Mouse (Mus musculus) left cerebral cortex, adult 9 months (tissue): ENCODE data around the gene Pou5f2.

ENCODE experiments used
- DNase-seq, 2 experiments: peaks; one replicate each; pipeline ENCODE4 v3.0.0; 2022; ENCODE audit warnings: low spot score in 2 of 2

Gene Pou5f2

DNA sequence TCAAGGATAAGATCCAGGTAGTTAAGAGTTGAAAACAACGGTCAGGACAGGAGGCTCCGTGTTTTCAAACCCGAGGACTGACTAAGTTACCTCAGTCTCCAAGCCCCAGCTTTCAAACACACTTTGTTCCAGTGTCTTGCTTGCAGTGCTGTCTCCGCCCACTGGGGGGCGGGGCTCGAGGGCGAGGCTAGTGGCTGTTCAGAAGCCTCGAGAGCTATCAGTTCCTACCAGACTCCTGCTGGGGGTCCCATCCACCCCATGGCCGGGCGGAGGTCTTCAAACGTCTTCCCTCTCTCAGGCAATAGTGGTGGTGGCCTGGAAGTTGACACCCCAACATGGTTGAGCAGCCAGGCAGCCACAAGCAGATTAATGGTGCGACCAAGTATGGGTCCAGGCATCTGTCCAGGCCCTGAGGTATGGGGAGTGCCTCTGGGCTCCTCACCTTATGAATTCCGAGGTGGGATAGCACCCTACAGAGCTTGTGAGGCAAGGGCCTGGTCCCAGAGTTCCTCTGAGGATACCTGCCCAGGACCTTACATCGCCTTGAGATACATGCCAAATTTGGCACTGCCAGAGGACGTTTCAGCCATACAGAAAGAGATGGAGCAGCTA is at the start of gene Pou5f2:
Pou5f2 (plus strand) TSS at position 220 of the 612 bp plus-strand sequence.
- no peak for DNase-seq

DNA sequence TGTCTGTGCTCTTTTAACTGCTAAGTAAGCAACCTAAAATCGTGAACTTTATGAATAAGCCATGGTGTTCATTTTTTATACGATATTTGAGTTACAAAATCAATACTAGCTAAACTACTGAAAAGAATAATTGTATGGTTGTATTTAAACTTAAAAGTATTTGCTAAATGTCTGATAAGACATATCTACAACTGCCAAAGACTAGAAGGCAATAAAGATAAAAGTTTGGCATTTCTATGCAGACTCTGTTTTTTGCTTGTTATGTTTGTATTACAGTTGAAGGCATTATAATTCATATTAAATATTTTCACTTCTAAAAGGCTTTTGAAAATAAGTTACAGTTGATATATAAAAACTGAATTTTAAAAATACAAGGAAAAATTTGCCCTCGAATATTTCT is 48.5 kb upstream of the Pou5f2 start:
- DNase-seq = no peak

DNA sequence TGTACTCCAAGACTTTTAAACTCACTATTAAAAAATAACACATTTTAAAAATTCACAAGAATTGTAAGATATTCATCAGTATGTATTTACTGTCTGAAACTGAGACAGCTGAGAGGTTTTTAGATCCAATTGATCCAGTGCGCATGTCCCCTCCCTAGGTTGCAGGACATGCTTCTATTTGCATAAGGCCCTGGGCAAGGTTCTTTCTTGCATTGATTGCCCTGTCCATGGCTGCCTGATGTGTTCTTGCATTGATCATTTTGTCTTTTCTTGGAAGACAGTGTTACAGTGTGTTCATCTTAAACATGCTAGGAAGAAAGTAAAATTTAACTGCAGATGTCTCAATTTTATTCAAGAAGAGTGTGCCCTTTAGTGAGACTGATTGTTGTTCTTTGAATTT is 47.6 kb upstream of the Pou5f2 start:
- DNase-seq = no peak

DNA sequence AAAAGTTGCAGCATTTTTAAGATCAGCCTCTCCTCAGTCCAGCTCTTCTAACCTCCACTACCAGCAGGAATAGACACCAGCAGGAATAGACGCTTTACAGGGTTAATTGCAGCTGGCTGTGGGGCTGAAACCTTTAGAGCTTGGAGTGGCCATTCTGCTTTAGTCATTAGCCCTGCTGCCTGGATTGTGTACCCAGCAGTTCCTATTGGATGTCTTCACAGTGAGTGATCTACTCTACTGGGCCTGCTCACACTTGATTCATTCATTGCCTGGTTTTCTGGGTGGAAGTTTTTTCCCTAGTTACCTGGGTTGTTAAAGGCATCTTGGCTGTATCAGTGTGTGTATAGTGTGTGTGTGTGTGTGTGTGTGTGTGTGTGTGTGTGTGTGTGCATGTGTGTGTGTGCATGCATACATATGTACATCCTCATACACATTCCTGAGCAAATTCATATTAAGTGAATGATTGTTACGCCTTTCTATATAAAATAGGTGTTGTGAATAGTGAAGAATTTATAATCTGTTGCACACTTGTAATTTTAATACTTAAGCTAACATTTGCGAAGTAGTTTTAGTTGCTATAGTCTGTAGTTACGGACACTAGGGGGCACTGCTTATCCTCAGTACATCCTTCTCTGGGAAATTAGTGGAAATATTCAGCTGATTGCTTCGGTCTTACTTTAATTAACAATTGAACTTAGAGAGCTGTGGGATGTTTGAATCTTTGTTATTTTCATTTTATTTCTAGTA is 42.4 kb upstream of the Pou5f2 start:
- DNase-seq = peak in 1 of 2 experiments; percentile 67

DNA sequence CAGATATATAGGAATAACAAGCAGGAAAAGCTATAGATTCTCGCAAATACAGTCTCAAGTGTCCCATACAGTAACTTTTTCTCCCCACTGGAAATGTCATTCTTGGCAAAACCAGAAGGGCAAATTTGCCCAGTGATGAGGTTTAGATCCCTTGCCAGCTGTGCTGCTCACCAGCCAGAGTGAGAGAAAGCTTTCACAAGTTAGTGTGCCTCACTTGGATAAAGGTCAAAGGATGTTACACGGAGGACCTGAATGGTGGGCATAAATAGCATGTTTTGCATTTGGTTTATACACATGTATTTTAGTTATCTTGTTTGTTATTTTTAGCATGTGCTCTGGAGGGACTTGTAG is 41.9 kb upstream of the Pou5f2 start:
- DNase-seq = no peak

DNA sequence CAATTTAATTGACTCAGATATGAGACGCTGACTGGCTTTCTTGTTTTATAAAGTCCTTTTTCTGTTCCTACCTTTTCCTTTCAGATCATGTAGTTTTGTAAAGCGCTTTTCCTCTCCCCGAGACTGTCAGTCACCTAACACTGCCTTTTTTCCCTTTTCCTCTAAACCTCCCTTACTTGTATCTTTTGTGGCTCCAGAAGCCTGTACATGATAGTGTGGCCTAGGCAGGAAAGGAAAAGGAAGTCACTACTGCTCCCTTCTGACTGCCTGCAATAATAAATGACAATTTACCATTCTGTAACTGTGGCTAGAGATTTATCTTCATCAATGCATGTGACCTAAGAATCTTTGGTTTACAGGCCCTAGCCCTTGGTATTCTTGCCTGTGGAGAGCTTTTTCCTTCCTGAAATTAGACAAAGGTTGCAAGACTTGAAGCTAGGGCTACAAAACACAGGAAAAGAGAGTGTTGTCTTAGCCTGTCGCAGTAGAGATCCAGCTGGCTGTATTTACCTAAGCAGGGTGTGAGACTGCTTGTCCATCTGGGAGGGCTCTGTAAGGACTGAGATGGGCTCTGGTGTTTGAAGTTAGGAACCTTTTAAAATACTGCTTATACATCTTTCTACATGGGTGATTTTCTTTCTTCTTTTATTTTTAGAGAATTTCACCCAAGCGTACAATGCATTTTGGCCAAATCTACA is 33.4 kb upstream of the Pou5f2 start:
- DNase-seq = no peak

DNA sequence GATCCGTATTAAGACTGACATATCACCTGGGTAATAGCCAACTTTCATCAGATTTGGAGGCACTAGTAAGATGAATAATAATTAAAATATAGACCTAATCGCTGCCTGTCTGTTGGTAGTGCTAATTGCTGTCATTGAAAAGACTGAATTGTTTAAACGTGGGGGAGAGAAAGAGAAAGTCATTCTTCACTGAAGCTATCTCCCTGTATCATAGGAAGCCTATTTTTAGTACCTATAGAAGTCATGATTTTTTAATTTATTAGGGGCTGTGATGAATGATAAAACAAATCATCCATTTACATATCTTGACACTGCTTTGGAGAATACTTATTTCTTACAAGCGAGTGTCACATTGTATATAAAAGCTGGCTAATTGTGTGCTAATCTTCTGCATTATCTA is 20.1 kb upstream of the Pou5f2 start:
- no peak for DNase-seq

DNA sequence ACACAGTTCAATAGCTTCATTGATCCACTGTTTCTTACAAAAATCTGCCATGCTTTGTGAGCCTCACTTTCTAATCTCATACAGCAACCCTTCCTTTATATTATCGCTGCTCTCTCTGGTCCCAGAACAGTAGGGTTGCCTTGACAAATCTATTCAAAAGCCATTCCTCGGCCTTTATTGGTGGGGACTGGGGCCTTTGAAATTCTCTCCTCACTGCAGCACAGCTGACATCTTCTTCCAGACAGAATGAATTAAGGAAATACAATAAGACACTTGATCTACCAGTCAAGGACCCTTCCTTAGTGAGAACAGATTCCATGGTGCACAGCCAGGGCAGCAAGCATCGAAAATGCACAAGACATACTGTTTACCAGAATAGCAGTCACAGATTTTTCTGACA is 19.4 kb upstream of the Pou5f2 start:
- no peak for DNase-seq

DNA sequence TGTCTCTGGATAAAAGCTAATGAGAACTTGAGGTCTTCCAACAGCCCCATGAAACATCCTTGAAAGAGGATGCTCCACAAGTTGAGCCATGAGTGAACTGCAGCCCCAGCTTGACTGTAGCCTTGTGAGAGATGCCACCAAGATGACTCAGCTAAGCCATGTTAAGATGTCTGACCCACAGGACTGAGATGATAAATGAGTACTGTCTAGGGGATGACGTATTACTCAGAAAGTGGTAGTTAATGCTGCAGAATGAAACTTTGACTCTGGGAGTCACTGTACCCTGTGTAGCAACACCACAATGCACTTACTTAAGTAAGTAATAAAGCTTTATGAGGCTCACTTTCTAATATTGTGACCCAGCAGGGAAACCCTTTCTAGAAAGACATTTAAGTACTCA is 14.5 kb upstream of the Pou5f2 start:
- DNase-seq = no peak

DNA sequence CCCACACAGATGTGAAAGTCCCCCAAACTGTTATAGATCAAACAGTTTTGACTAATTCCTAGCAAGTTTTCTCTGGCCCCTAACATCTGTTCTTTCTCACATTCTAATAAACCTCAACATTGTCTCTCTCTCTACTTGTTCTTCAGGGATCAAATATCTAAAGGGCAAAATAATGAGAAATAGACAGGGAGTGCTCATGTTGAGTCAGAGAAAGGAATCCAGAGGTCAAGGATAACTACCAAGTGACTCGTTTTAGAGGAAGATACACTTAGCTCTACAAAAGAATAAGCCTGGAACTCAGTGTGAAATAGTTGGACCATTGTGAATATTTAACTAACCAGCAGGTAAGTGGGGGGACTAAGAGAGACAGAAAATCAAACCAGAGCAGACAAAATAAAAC is 8.1 kb downstream of the Pou5f2 start:
- no peak for DNase-seq

DNA sequence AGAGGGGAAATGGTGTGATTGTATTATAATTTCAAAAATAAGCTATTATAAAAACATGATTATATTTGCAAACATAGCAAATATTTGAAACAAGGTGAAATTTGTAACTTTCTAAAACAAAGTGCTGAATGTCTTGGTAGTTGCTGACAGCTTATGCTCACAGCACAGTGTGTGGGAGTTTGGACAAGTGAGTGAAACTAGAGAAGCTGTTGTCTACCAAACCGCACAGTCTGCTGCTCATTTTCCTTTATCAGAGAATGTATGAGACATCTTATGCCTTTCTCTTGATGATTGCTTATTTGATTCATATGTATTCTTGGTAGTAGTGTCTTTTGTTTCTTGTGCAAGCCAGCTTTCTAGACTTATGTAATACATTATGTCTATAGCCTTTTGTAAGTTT is 12.5 kb downstream of the Pou5f2 start:
- no peak for DNase-seq

DNA sequence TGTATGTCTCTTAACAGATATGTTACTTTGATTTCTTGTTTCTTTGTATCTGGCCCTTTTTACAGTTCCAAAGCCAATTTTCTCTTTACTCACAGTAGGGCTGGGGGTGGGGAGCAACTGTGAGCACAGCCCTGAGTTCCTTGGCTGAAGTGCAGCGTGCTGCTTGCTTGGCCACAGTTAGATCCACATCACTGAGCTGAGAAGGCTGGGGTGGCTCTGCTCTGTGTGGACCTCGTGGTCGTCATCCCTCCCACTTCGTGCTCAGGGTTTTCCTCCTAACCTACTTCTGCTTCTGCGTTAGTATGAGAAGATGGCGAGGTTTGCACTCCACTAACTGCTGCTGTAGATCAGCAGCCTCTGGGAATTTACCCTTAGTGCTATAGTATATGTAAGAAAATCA is 18.5 kb downstream of the Pou5f2 start:
- DNase-seq = no peak

DNA sequence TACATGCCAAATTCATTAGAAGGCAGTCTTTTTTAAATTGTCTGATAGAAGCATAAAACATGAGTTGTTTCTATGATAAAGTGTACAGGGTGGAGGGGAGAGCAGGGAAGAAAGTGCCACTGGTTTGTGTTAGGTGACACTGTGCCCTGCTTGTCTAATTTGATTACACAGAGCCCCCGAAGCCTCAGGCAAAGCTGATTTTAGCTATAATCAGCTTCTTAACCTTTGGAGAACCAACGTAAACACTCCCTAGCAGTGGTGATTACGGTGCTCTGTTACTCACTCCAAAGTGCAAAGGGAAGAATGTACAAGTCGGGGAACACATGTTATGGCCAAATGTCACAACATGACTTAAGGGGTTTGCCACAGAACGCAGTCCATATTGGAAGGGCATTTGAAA is 20.4 kb downstream of the Pou5f2 start:
- DNase-seq = no peak
